Mouse (Mus musculus): ENCODE results near the gene Exoc6b. TPM values are rescaled to one million over a fixed set of nuclear protein-coding genes. Genes with fewer than 3 reads are reported as not detected.

Gene Exoc6b
- polyA plus RNA-seq (2015; fragmentation: Illumina TruSeq; extraction: RNeasy Lipid Tissue Mini Kit (QIAGEN cat#74804); ENCODE audit: insufficient read depth, low replicate concordance): 12.9 TPM

DNA sequence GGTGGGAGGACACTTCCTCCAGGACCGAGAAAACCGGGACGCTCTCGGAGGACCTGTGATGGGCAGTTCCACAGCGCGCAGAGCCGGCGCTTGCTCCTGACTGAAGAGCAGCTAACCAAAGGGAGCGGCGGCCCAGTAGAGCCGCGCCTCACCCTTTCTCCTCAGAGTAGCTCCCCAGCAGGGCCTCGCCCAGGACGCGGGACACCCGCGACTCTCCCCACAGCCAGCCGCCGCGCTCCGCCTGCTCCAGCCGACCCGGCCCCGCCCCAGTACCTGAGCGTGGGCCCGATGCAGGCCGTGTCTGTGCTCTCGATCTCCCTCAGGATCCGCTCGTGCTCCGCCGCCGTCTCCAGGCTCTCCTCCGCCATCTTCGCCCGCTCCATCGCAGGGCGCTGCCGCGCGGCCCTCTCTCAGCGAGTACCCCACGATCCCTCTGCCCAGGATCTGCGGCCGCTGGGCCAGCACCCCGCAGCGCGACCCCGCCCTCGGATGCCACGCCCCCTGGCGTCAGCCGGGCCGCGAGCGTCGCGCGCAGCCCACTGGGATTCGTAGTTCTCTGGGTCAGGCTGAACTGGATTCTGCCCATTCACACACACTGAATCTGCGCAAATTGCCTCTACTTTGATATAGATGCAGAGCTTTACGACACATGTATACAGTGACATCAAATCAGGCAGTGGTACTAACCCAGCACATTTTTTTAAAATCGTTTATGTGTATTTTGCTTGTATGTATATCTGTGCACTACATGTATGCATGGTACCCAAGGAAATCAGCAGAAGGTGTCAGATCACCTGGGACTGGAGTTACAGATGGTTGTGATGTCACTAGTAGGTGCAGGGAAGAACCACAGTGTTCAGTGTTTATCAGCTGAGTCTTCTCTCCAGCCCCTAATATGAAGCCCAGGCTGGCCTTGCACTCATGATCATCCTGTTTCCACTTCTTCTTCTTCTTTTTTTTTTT lies at the start of gene Exoc6b:
Exoc6b (minus strand) TSS at position 491 of the 963 bp plus-strand sequence.

DNA sequence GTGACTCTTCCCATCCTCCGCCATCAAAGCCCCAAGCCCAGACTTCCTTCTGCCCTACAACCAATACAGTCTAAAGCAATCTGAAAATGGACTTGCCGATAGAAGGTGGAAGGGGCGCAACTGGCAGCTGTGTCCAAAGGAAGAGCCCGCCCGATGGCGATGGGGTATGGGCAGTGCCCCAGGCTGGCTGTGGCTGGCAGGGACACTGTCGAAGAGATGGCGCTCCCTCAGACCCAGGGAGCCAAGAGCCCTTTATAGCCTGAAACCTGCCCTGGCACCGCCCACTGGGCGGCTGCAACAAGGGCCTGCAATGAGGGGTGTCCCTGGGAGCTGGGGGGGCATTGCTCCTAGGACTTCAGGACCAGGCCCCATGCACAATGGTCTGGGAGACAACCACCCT lies 475.6 kb downstream of the Exoc6b start, which contains the start of gene Cyp26b1:
Cyp26b1 (minus strand) TSS at position 216 of the 400 bp plus-strand sequence.

Other genes starting within 250 kb of the Exoc6b start
- 7.6 TPM for gene Spr, start 68.3 kb upstream of the Exoc6b start, polyA plus RNA-seq (2015; fragmentation: Illumina TruSeq; extraction: RNeasy Lipid Tissue Mini Kit (QIAGEN cat#74804); ENCODE audit: insufficient read depth, low replicate concordance)
- gene Emx1, start 117.9 kb upstream of the Exoc6b start, polyA plus RNA-seq (2015; fragmentation: Illumina TruSeq; extraction: RNeasy Lipid Tissue Mini Kit (QIAGEN cat#74804); ENCODE audit: insufficient read depth, low replicate concordance): not detected